8 mouse cellular contexts compared by ENCODE assay signal in genomic region chr15:27943486-27944195, GRCm38 (mm10).
A peak's percentile ranks its signal among the peaks of the same experiment; 100 is the strongest.
DNase-seq lines count a peak whose midpoint lies in the region; ATAC-seq lines count a peak whose summit lies in the region.

No protein-coding gene starts in this region.

- DNase-seq in embryo, embryonic 10 days (ENCODE audit: low spot score): peak; percentile 51
- no peak for DNase-seq in embryo, embryonic 9.5 days (ENCODE audit: extremely low spot score)
- peak; percentile 82 for DNase-seq in NIH3T3 (ENCODE audit: low read depth)
- peak; percentile 51 for DNase-seq in fibroblast of lung, adult 2 months (ENCODE audit: low read depth)
- peak; percentile 75 for DNase-seq in retina, embryonic 14.5 days (ENCODE audit: low spot score)
- no peak for DNase-seq in B cell, adult 2 months

- no peak overlapping the region for H3K9ac ChIP-seq in intestine, embryonic 16.5 days (ENCODE audit: low read depth, low read length)

- H3K9me3 ChIP-seq in intestine, embryonic 16.5 days (ENCODE audit: control insufficient read depth, low read length): no peaks in the 10 kb centered on the region

- no peak overlapping the region for H3K4me3 ChIP-seq in intestine, embryonic 16.5 days (ENCODE audit: low read length)

- no peaks in the 10 kb centered on the region for H3K36me3 ChIP-seq in intestine, embryonic 16.5 days (ENCODE audit: control insufficient read depth, insufficient read depth, low read length)

- no peaks in the 10 kb centered on the region for H3K27me3 ChIP-seq in intestine, embryonic 16.5 days (replicated peaks; ENCODE audit: control insufficient read depth, insufficient read depth, low read length)

- H3K27ac ChIP-seq in intestine, embryonic 16.5 days (ENCODE audit: low read length): no peak overlapping the region

- H3K4me2 ChIP-seq in intestine, embryonic 16.5 days (ENCODE audit: low read depth, low read length): no peak overlapping the region

- 53% methylated on average over 18 of the region's 18 CpGs for WGBS in intestine, embryonic 16.5 days

- ATAC-seq in intestine, embryonic 16.5 days: peak; percentile 42; the same call in 1 of the 2 replicates
- no peak for ATAC-seq in inflammation-experienced regulatory T-cells, adult 6 months

- peaks cover 25% of the 10 kb centered on the region for H3K4me1 ChIP-seq in intestine, embryonic 16.5 days (ENCODE audit: control insufficient read depth, insufficient read depth, low read length)

Comparison
In these comparisons a context has a peak if more than half of its experiments do, and no peak if none do; other contexts are left out.
1. DNase-seq: peak in embryo, embryonic 10 days (single experiment), NIH3T3 (single experiment), fibroblast of lung, adult 2 months (single experiment) and retina, embryonic 14.5 days (single experiment); none in embryo, embryonic 9.5 days (single experiment) and B cell, adult 2 months (0 of 2).